Mouse (Mus musculus) intestine, embryonic 14.5 days (tissue): ENCODE results near the gene Pip4k2c. TPM values are rescaled to one million over a fixed set of nuclear protein-coding genes. Genes with fewer than 3 reads are reported as not detected.
A peak's percentile ranks its signal among the peaks of the same experiment; 100 is the strongest.
"Not testable (repeated sequence)": the region's sequence is repeated elsewhere in the genome, so short reads cannot be mapped to it uniquely, and the experiment has no call there.

Experiments
- ATAC-seq: fragments of 200-750 bp; cut with Nextera tagmentation; replicated peaks from 2 replicates; pipeline ENCODE4 v1.8.0; 2017; ENCODE audit warnings: low read depth, moderate number of reproducible peaks, moderate TSS enrichment, moderate library complexity; ENCODE audit not compliant: low FRiP score, low TSS enrichment
- DNase-seq: peaks from one replicate; pipeline ENCODE4 v3.0.0-alpha.2; 2018; ENCODE audit warnings: low spot score
- H3K27ac ChIP-seq: fragments of 300-500 bp; sonication (generic); 2 replicates; pipeline ENCODE4 v1.5.1; 2014; ENCODE audit warnings: low read depth, mild to moderate bottlenecking, control low read depth
- H3K27me3 ChIP-seq: fragments of 300-500 bp; sonication (generic); replicated peaks from 2 replicates; pipeline ENCODE4 v1.6.1; 2014; ENCODE audit warnings: low read length, control low read depth; ENCODE audit not compliant: control insufficient read depth, insufficient read depth
- H3K36me3 ChIP-seq: fragments of 300-500 bp; sonication (generic); 2 replicates; pipeline ENCODE4 v1.6.1; 2014; ENCODE audit warnings: low read length, control low read depth; ENCODE audit not compliant: control insufficient read depth, insufficient read depth
- H3K4me1 ChIP-seq: fragments of 300-500 bp; sonication (generic); replicated peaks from 2 replicates; pipeline ENCODE4 v1.6.1; 2014; ENCODE audit warnings: low read length, control low read depth, mixed read lengths; ENCODE audit not compliant: control insufficient read depth, insufficient read depth
- H3K4me2 ChIP-seq: fragments of 300-500 bp; sonication (generic); 2 replicates; pipeline ENCODE4 v1.6.1; 2014; ENCODE audit warnings: low read length
- H3K4me3 ChIP-seq: fragments of 300-500 bp; sonication (generic); 2 replicates; pipeline ENCODE4 v1.5.1; 2014; ENCODE audit warnings: low read depth, low read length, control low read depth, mixed read lengths
- H3K9ac ChIP-seq: fragments of 300-500 bp; sonication (generic); 2 replicates; pipeline ENCODE4 v1.6.1; 2014; ENCODE audit warnings: mild to moderate bottlenecking, low read length
- H3K9me3 ChIP-seq: fragments of 300-500 bp; sonication (generic); 2 replicates; pipeline ENCODE4 v1.6.1; 2016; ENCODE audit warnings: low read length, control low read depth; ENCODE audit not compliant: control insufficient read depth
- WGBS: fragments of 180-500 bp; shearing (Covaris S2); extraction: QIAGEN DNeasy Blood & Tissue Kit; methylation state at CpG from one replicate; pipeline ENCODE4 v1.1.7; 2014; 5-methylcytosine and 5-hydroxymethylcytosine counted together
- polyA plus RNA-seq: library from polyadenylated mRNA; unstranded; fragments of >200 nt; fragmentation: Nextera tagmentation; extraction: Ambion mirVana; gene quantifications from 2 replicates; pipeline ENCODE4 v1.2.1, GENCODE M21; 2014

Gene Pip4k2c
- polyA plus RNA-seq, 1 experiment from 2014 or later: 25.9 TPM

DNA sequence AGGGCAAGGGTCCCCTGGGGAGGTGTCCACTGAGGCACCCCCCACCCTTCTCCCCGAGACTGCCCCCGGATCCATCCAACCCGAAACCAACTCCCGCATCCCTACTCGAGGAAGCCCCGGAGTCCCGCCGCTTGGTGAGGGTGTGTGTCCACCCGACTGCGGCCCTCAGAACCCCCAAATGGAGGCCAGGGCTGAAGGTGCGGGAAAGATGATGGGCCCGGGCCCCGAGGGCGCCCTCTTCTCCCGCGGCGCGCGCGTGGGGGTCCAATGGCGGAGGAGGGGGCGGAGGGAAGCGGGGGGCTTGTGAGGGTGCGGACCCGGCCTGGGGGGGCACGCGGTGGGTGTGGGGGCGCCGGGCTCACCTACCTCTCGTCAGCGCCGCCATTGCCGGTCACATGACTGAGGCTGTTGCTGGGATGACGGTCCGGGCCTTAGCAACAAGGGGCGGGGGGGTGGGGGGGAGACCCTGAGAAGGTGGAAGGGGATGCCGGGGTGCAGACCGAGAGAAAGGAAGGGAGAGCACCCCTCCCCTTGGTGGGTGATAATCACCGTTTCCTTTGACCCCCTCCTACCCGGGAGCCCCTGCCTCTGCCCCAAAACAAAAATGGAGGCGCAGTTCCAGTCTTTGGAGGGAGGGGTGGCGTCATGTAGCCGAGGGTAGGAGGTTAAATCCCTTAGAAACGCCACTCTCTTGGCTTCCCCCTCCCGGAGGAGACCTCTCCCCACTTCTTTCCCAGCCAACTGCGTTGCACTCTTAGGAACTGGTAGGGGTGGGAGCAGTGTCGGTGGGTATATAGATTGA, 15.9 kb downstream of the Pip4k2c start, which contains the start of gene Dtx3:
Gene Dtx3, minus strand, starts transcription at position 401 of the 802 bp plus-strand sequence.
- Histone ChIP-seq H3K9me3 (no peaks in the 10 kb centered on the region), H3K27ac (peak within 1 kb of the TSS; percentile 89), H3K4me3 (peak within 1 kb of the TSS; percentile 80), H3K4me1 (peaks cover 18% of the 10 kb centered on the region), H3K36me3 (peaks cover 42% of the 10 kb centered on the region), H3K4me2 (peak within 1 kb of the TSS; percentile 93), H3K9ac (peak within 1 kb of the TSS; percentile 90), H3K27me3 (no peaks in the 10 kb centered on the region)
- ATAC-seq (peak; percentile 50), DNase-seq (peak; percentile 78)
- WGBS: under 1% methylated on average over 32 of the region's 47 CpGs

- Histone ChIP-seq H3K9ac (peak overlapping the region; percentile 90), H3K4me1 (peaks cover 25% of the 10 kb centered on the region), H3K27ac (peak overlapping the region; percentile 89), H3K27me3 (no peaks in the 10 kb centered on the region), H3K9me3 (no peaks in the 10 kb centered on the region), H3K4me3 (peak overlapping the region; percentile 80), H3K4me2 (peak overlapping the region; percentile 93), H3K36me3 (peaks cover 36% of the 10 kb centered on the region)
- peak; percentile 37; the same call in 1 of the 2 replicates for ATAC-seq
- 9% methylated on average over 22 of the region's 22 CpGs for WGBS
- DNase-seq: peak; percentile 62
Observed at GRCm38 (mm10) chr10:127194428-127195327, 16.7 kb downstream of the Pip4k2c start.

DNA sequence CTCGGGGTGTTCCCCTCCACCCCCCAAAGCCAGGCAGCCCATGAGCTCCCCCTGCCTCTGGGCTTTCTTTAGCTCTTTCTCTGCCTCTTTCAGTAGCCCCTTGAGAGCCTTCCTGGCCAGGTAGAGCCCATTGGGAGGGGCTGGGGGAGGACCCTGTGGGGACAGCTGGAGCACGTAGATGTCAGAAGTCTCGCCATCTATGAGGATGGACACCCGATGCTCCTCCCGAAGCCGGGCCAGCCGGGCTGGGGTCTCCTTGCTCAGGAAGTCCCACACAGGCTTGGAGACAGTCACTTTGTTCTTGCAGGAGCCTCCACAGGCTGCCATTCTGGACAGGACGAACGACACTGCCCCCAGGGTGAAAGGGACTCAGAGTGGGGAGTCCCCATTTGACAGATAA, 18.4 kb downstream of the Pip4k2c start:
- H3K36me3 ChIP-seq: peaks cover 21% of the 10 kb centered on the region
- H3K4me2 ChIP-seq: no peak overlapping the region
- H3K9me3 ChIP-seq: no peaks in the 10 kb centered on the region
- H3K27me3 ChIP-seq: no peaks in the 10 kb centered on the region
- peaks cover 25% of the 10 kb centered on the region for H3K4me1 ChIP-seq
- no peak overlapping the region for H3K4me3 ChIP-seq
- no peak overlapping the region for H3K27ac ChIP-seq
- no peak overlapping the region for H3K9ac ChIP-seq
- 85% methylated on average over 9 of the region's 9 CpGs for WGBS
- DNase-seq: peak; percentile 47
- ATAC-seq: no peak

GRCm38 (mm10) chr10:127192057-127192328, 19.4 kb downstream of the Pip4k2c start:
- H3K9ac ChIP-seq, H3K4me3 ChIP-seq, H3K27ac ChIP-seq, H3K9me3 ChIP-seq, ATAC-seq, H3K27me3 ChIP-seq, DNase-seq, H3K4me2 ChIP-seq: not testable (repeated sequence)
- peaks cover 25% of the 10 kb centered on the region for H3K4me1 ChIP-seq
- 83% methylated on average over 1 of the region's 1 CpGs for WGBS
- H3K36me3 ChIP-seq: peaks cover 18% of the 10 kb centered on the region

GRCm38 (mm10) chr10:127191191-127192056, 20.0 kb downstream of the Pip4k2c start:
- Histone ChIP-seq H3K4me2 (no peak overlapping the region), H3K27me3 (no peaks in the 10 kb centered on the region), H3K9me3 (no peaks in the 10 kb centered on the region), H3K4me1 (peaks cover 20% of the 10 kb centered on the region), H3K36me3 (peaks cover 21% of the 10 kb centered on the region), H3K27ac (no peak overlapping the region), H3K4me3 (no peak overlapping the region), H3K9ac (no peak overlapping the region)
- no peak for DNase-seq
- no peak for ATAC-seq
- 78% methylated on average over 19 of the region's 19 CpGs for WGBS

GRCm38 (mm10) chr10:127190398-127191190, 20.8 kb downstream of the Pip4k2c start:
- no peak for ATAC-seq
- WGBS: 47% methylated on average over 14 of the region's 14 CpGs
- peak; percentile 62 for DNase-seq
- peak overlapping the region; percentile 94 for H3K4me2 ChIP-seq
- H3K9ac ChIP-seq: no peak overlapping the region
- peaks cover 19% of the 10 kb centered on the region for H3K4me1 ChIP-seq
- H3K9me3 ChIP-seq: no peaks in the 10 kb centered on the region
- H3K36me3 ChIP-seq: peaks cover 26% of the 10 kb centered on the region
- H3K4me3 ChIP-seq: peak overlapping the region; percentile 65
- H3K27ac ChIP-seq: peak overlapping the region; percentile 81; the same call in 1 of the 2 replicates
- H3K27me3 ChIP-seq: no peaks in the 10 kb centered on the region

GRCm38 (mm10) chr10:127189651-127190381, 21.6 kb downstream of the Pip4k2c start, which contains the start of gene Arhgef25:
Arhgef25 (minus strand) TSS chr10:127190083.
- peak within 1 kb of the TSS; percentile 81 for H3K27ac ChIP-seq
- peaks cover 16% of the 10 kb centered on the region for H3K4me1 ChIP-seq
- peaks cover 31% of the 10 kb centered on the region for H3K36me3 ChIP-seq
- peak within 1 kb of the TSS; percentile 94 for H3K4me2 ChIP-seq
- H3K9me3 ChIP-seq: no peaks in the 10 kb centered on the region
- peak within 1 kb of the TSS; percentile 65 for H3K4me3 ChIP-seq
- no peaks in the 10 kb centered on the region for H3K27me3 ChIP-seq
- H3K9ac ChIP-seq: peak within 1 kb of the TSS; percentile 74
- WGBS: 2% methylated on average over 35 of the region's 35 CpGs
- no peak; the same call in 1 of the 2 replicates for ATAC-seq
- peak; percentile 80 for DNase-seq
